Mouse (Mus musculus): Measurements from ENCODE around the gene Pik3cb. TPM values are rescaled to one million over a fixed set of nuclear protein-coding genes. Genes with fewer than 3 reads are reported as not detected.

The Pik3cb gene
- total and polyA plus RNA-seq, 3 experiments, result 2.2 to 7.6 TPM; not detected in 1

- TF ChIP-seq TBP (IDR thresholded peaks at IDR 0.05; ENCODE audit: low read depth, low read length), result no peak
- TF ChIP-seq POLR2A (IDR thresholded peaks at IDR 0.05; ENCODE audit: control insufficient read depth in 1 of 2, insufficient read depth in 1 of 2, low read depth in 1 of 2, low read length in 2 of 2, poor library complexity in 1 of 2), result no peak
- no peak for TF ChIP-seq USF1 (IDR thresholded peaks at IDR 0.05; ENCODE audit: low read depth, low read length)
- TF ChIP-seq CTCF (IDR thresholded peaks at IDR 0.05 in 2 of 3, conservative IDR thresholded peaks at IDR 0.05 in 1 of 3; ENCODE audit: control insufficient read depth in 1 of 3, insufficient read depth in 1 of 3, low read depth in 2 of 3, low read length in 3 of 3, poor library complexity in 1 of 3, severe bottlenecking in 1 of 3), result no peak
- TF ChIP-seq MAZ (IDR thresholded peaks at IDR 0.05; ENCODE audit: low read depth, low read length), result no peak
- TF ChIP-seq JUND (IDR thresholded peaks at IDR 0.05; ENCODE audit: low read depth, low read length), result no peak
- TF ChIP-seq GATA1 (IDR thresholded peaks at IDR 0.05; ENCODE audit: low read depth, low read length), result peak; percentile 44; the same call in 1 of the 2 replicates
- peak; percentile 89 for TF ChIP-seq MYC (IDR thresholded peaks at IDR 0.05; ENCODE audit: low read depth, low read length)
- no peak for TF ChIP-seq ETS1 (IDR thresholded peaks at IDR 0.05; ENCODE audit: low read depth, low read length)
Observed at GRCm38 (mm10) chr9:99164148-99164503, 23.7 kb upstream of the Pik3cb start (continued).

DNA sequence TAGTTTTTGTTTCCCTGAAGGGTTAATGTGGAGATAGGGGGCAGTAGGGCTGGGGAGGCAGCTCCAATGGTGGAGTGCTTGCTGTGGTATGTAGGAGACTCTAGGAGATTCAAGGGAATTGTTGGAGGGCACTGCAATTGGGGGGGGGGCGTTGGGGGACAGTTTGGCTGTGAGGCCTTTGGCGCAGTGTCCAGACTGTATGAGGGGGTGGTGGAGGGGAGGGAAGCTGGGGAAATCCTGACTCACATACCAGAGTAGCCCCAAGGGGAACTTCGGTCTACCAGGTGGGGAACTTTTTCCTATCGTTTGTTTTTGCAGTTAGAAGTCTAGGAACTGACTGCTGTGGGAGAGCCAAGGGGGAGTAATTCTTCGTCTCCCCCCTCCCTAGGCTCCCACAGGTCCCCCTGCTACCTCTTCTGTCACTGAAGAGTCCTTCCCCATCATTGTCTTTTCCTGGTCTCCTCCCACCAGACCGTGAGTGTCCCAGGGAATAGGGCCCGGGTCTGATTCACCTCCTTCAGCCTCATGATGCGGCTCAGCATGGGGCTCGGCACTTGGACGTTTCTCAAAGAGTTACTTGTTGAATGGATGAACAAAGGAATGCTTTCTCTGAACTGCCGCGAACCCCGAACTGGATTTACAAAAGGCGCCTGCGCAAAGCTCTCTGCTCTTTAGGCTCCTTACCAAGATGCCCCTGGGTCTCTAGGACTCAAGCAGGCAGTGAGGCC is 23.2 kb upstream of the Pik3cb start:
- Histone ChIP-seq H3K79me2 (ENCODE audit: control insufficient read depth, insufficient read depth, low read length, poor library complexity) (no peaks in the 10 kb centered on the region), H3K9me3 (replicated peaks; ENCODE audit: insufficient read depth, low read length) (no peaks in the 10 kb centered on the region), H3K4me1 (ENCODE audit: control insufficient read depth in 1 of 2, insufficient read depth in 2 of 2, low read length in 2 of 2) (peaks cover 22 to 47% of the 10 kb centered on the region in 2 experiments), H3K27me3 (ENCODE audit: control insufficient read depth in 1 of 2, insufficient read depth in 2 of 2, low read length in 2 of 2) (no peaks in the 10 kb centered on the region), H3K36me3 (ENCODE audit: control insufficient read depth in 1 of 2, insufficient read depth in 2 of 2, low read length in 2 of 2) (peaks cover 0 to 37% of the 10 kb centered on the region in 2 experiments; a peak in 2 of 4 replicates), H3K27ac (ENCODE audit: control insufficient read depth, low read depth, low read length) (peak overlapping the region; percentile 94), H3K9ac (ENCODE audit: control insufficient read depth, low read depth, low read length, poor library complexity, severe bottlenecking) (peak overlapping the region; percentile 70), H3K4me3 (ENCODE audit: control insufficient read depth in 1 of 2, insufficient read depth in 1 of 2, low read depth in 2 of 2, low read length in 2 of 2) (peak overlapping the region; percentile 49 to 52)
- peak; percentile 80 for DNase-seq (ENCODE audit: low read depth, low spot score)
- 0 out of 2 replicates have a peak, but pooled peaks have one; percentile 33 for TF ChIP-seq SIN3A (IDR thresholded peaks at IDR 0.05; ENCODE audit: low read length)
- TF ChIP-seq POLR2A (IDR thresholded peaks at IDR 0.05; ENCODE audit: control insufficient read depth in 1 of 2, insufficient read depth in 1 of 2, low read depth in 1 of 2, low read length in 2 of 2, poor library complexity in 1 of 2), result peak in 1 of 2 experiments; percentile 42; a peak in 2 of 4 replicates
- peak; percentile 62 for TF ChIP-seq NRF1 (IDR thresholded peaks at IDR 0.05; ENCODE audit: insufficient read depth, low read depth, low read length, poor library complexity, severe bottlenecking)
- TF ChIP-seq MAZ (IDR thresholded peaks at IDR 0.05; ENCODE audit: low read depth, low read length), result no peak; the same call in 1 of the 2 replicates
- TF ChIP-seq POLR2AphosphoS2 (IDR thresholded peaks at IDR 0.05; ENCODE audit: low read length), result no peak

DNA sequence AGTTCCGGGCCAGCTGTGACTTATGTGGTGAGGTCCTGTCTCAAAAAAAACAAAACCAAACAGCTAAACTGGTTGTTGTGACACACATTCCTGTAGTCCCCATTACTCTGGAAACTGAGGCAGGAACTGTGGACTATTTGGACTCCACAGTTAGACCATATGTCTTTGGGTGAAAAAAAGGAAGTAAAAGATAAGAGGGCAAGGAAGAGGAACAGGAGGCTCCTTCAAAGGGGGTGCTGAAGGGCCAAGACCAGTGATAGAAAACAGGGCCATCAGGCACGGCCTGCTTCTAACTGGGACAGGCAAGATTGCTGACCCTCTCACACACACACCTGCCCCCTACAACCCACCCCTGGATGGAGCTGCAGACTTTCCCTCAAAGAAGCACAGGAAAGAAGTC is 22.4 kb upstream of the Pik3cb start:
- peak; percentile 52 for TF ChIP-seq TCF12 (IDR thresholded peaks at IDR 0.05; ENCODE audit: low read depth, low read length)
- no peak for TF ChIP-seq POLR2AphosphoS5 (IDR thresholded peaks at IDR 0.05; ENCODE audit: borderline replicate concordance, low read depth, low read length)
- no peak for TF ChIP-seq MYB (IDR thresholded peaks at IDR 0.05; ENCODE audit: low read depth, low read length)
- peak; percentile 43 for TF ChIP-seq RCOR1 (IDR thresholded peaks at IDR 0.05; ENCODE audit: low read depth, low read length)
- peak; percentile 76 for TF ChIP-seq GATA1 (IDR thresholded peaks at IDR 0.05; ENCODE audit: low read depth, low read length)
- no peak for TF ChIP-seq POLR2AphosphoS2 (IDR thresholded peaks at IDR 0.05; ENCODE audit: low read length)
- peak; percentile 59 for TF ChIP-seq ETS1 (IDR thresholded peaks at IDR 0.05; ENCODE audit: low read depth, low read length)
- TF ChIP-seq JUND (IDR thresholded peaks at IDR 0.05; ENCODE audit: low read depth, low read length), result no peak
- 0 out of 2 replicates have a peak, but pooled peaks have one; percentile 27 for TF ChIP-seq MYC (IDR thresholded peaks at IDR 0.05; ENCODE audit: low read depth, low read length)
- TF ChIP-seq TBP (IDR thresholded peaks at IDR 0.05; ENCODE audit: low read depth, low read length), result 0 out of 2 replicates have a peak, but pooled peaks have one; percentile 34
- peak; percentile 44 for TF ChIP-seq HCFC1 (IDR thresholded peaks at IDR 0.05; ENCODE audit: low read depth, low read length)
- 0 out of 2 replicates have a peak, but pooled peaks have one; percentile 25 for TF ChIP-seq ELF1 (IDR thresholded peaks at IDR 0.05; ENCODE audit: low read depth, low read length)
- no peak for TF ChIP-seq CTCF (IDR thresholded peaks at IDR 0.05 in 2 of 3, conservative IDR thresholded peaks at IDR 0.05 in 1 of 3; ENCODE audit: control insufficient read depth in 1 of 3, insufficient read depth in 1 of 3, low read depth in 2 of 3, low read length in 3 of 3, poor library complexity in 1 of 3, severe bottlenecking in 1 of 3)
- no peak for TF ChIP-seq GABPA (IDR thresholded peaks at IDR 0.05; ENCODE audit: low read depth, low read length)
- no peak for TF ChIP-seq USF2 (IDR thresholded peaks at IDR 0.05; ENCODE audit: borderline replicate concordance in 1 of 2, insufficient read depth in 1 of 2, low read depth in 1 of 2, low read length in 2 of 2)
- no peak for TF ChIP-seq RAD21 (IDR thresholded peaks at IDR 0.05; ENCODE audit: low read depth, low read length)
- peak; percentile 46 to 81 for TF ChIP-seq EP300 (IDR thresholded peaks at IDR 0.05; ENCODE audit: low read depth in 1 of 2, low read length in 2 of 2)
- Histone ChIP-seq H3K9ac (ENCODE audit: control insufficient read depth, low read depth, low read length, poor library complexity, severe bottlenecking) (peak overlapping the region; percentile 70), H3K27me3 (ENCODE audit: control insufficient read depth in 1 of 2, insufficient read depth in 2 of 2, low read length in 2 of 2) (no peaks in the 10 kb centered on the region), H3K36me3 (ENCODE audit: control insufficient read depth in 1 of 2, insufficient read depth in 2 of 2, low read length in 2 of 2) (peaks cover 0 to 43% of the 10 kb centered on the region in 2 experiments; a peak in 2 of 4 replicates), H3K9me3 (replicated peaks; ENCODE audit: insufficient read depth, low read length) (no peaks in the 10 kb centered on the region), H3K4me3 (ENCODE audit: control insufficient read depth in 1 of 2, insufficient read depth in 1 of 2, low read depth in 2 of 2, low read length in 2 of 2) (peak overlapping the region; percentile 34 to 49; a peak in 3 of 4 replicates), H3K79me2 (ENCODE audit: control insufficient read depth, insufficient read depth, low read length, poor library complexity) (no peaks in the 10 kb centered on the region), H3K4me1 (ENCODE audit: control insufficient read depth in 1 of 2, insufficient read depth in 2 of 2, low read length in 2 of 2) (peaks cover 24 to 54% of the 10 kb centered on the region in 2 experiments), H3K27ac (ENCODE audit: control insufficient read depth, low read depth, low read length) (peak overlapping the region; percentile 94)
- DNase-seq (ENCODE audit: low read depth, low spot score), result peak; percentile 82

Measured in MEL (cell line).